Mouse (Mus musculus) heart, embryonic 10.5 days (tissue): ENCODE data around the gene Slc15a1. TPM values are rescaled to one million over a fixed set of nuclear protein-coding genes. Genes with fewer than 3 reads are reported as not detected.

Source experiments
- DNase-seq: peaks from one replicate; pipeline ENCODE4 v3.0.0-alpha.2; 2017; ENCODE audit warnings: low spot score
- H3K27ac ChIP-seq: fragments of 300-500 bp; sonication (generic); 2 replicates; pipeline ENCODE4 v1.5.1; 2016; ENCODE audit warnings: mild to moderate bottlenecking
- H3K27me3 ChIP-seq: fragments of 300-500 bp; sonication (generic); 2 replicates; pipeline ENCODE4 v1.6.1; 2016; ENCODE audit warnings: mild to moderate bottlenecking; ENCODE audit not compliant: poor library complexity, insufficient read depth, severe bottlenecking
- H3K36me3 ChIP-seq: fragments of 300-500 bp; sonication (generic); 2 replicates; pipeline ENCODE4 v1.6.1; 2016; ENCODE audit warnings: mild to moderate bottlenecking, moderate library complexity
- H3K4me1 ChIP-seq: fragments of 300-500 bp; sonication (generic); 2 replicates; pipeline ENCODE4 v1.6.1; 2016; ENCODE audit warnings: mild to moderate bottlenecking
- H3K4me3 ChIP-seq: fragments of 300-500 bp; sonication (generic); 2 replicates; pipeline ENCODE4 v1.5.1; 2016; ENCODE audit warnings: mild to moderate bottlenecking, moderate library complexity
- H3K9me3 ChIP-seq: fragments of 300-500 bp; sonication (generic); 2 replicates; pipeline ENCODE4 v1.6.1; 2016; ENCODE audit warnings: mild to moderate bottlenecking, moderate library complexity
- WGBS: fragments of 180-500 bp; shearing (Covaris S2); methylation state at CpG from one replicate; pipeline ENCODE4 v1.1.7; 2016; 5-methylcytosine and 5-hydroxymethylcytosine counted together
- polyA plus RNA-seq: library from polyadenylated mRNA; unstranded; fragments of >200 nt; fragmentation: Nextera tagmentation; extraction: Ambion mirVana; gene quantifications from 2 replicates; pipeline ENCODE4 v1.2.1, GENCODE M21; 2016

Gene Slc15a1
- polyA plus RNA-seq: 0.04 TPM in 1 of 2 replicates, not detected in the other

DNA sequence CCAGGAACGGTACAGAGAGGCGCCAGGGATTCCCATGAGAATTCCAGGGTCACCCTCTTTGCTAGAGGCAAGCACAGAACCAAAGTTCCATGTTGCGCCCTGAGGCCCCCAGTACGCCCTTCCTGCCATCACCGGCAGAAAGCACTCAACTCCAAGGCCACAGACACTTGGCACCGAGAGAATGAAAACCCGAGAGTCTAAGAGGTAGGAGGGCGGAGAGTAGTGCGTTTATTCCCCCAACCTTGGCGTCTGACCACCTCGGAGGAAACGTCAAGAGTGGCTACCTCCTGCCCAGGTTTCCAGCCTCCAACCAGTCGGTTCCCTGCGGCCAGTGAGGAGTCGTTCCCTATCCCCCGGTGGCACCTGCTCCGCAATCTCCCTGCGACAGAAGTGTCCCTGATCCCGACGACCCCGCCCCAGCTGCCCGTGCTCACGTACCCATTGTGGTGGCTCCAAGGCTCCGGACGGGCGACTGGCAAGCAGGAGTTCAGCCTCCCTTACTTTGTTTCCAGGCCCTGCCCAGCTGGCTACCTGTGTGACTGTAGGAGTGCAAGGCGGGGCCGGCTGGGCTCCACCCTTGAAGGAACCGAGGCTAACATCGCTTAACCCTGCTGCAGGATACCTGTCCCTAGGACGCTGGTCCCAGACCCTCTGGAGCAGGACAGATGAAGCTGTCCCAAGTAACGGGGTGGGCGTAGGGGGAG lies at the start of gene Slc15a1:
Gene Slc15a1, minus strand, starts transcription at position 472 of the 704 bp plus-strand sequence.
- H3K4me1 ChIP-seq: peaks cover 23% of the 10 kb centered on the region
- H3K4me3 ChIP-seq: peak within 1 kb of the TSS; percentile 46
- no peak for DNase-seq
- no peaks in the 10 kb centered on the region for H3K9me3 ChIP-seq
- no peak within 1 kb of the TSS for H3K27ac ChIP-seq
- WGBS: 7% methylated on average over 33 of the region's 33 CpGs
- peaks cover 49% of the 10 kb centered on the region for H3K27me3 ChIP-seq
- no peaks in the 10 kb centered on the region for H3K36me3 ChIP-seq

DNA sequence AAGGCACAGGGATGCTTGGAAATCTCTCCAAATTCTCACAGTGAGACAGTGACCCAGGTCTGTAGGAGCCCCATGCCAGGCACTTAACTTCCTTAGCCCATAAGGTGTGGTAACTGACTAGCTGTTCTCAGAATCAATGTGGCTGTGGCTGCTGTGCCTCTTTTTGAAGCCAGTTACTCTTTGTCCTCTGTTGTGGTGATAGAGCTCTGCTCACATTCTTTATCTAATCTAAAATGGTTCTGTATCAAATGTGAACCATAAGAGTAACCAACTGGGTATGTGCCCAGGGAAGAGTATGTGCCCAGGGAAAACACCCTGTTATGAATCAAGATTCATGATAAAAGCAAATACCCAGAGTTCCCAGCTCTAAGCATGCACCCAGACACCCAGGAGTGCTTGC lies 48.7 kb upstream of the Slc15a1 start:
- H3K27me3 ChIP-seq: no peaks in the 10 kb centered on the region
- peaks cover 10% of the 10 kb centered on the region for H3K4me1 ChIP-seq
- H3K9me3 ChIP-seq: no peaks in the 10 kb centered on the region
- DNase-seq: no peak
- no peak overlapping the region for H3K27ac ChIP-seq
- H3K4me3 ChIP-seq: no peak overlapping the region
- peaks cover 19% of the 10 kb centered on the region for H3K36me3 ChIP-seq

DNA sequence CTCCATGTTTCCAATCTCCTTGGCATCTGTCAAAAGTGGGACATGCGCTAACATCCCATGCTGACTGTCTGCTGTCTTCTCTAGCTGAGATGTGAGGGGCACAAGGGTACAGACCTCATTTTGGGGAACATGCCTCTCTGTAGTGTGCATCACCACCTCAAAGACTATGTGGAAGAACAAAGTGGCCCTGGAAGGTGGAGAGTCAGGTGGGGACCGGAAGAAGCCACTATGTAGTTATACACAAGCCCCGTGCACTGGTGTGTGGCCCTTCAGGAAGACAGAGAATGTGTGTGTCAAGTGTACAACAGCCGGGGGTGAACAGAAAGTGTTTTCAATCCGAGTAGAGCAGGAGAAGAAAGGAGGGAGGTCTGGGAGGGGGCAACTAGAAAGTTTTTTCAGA lies 47.5 kb upstream of the Slc15a1 start:
- Histone ChIP-seq H3K27ac (no peak overlapping the region), H3K36me3 (peaks cover 11% of the 10 kb centered on the region), H3K4me1 (peaks cover 13% of the 10 kb centered on the region), H3K4me3 (no peak overlapping the region), H3K27me3 (no peaks in the 10 kb centered on the region), H3K9me3 (no peaks in the 10 kb centered on the region)
- 81% methylated on average over 5 of the region's 5 CpGs for WGBS
- no peak for DNase-seq

DNA sequence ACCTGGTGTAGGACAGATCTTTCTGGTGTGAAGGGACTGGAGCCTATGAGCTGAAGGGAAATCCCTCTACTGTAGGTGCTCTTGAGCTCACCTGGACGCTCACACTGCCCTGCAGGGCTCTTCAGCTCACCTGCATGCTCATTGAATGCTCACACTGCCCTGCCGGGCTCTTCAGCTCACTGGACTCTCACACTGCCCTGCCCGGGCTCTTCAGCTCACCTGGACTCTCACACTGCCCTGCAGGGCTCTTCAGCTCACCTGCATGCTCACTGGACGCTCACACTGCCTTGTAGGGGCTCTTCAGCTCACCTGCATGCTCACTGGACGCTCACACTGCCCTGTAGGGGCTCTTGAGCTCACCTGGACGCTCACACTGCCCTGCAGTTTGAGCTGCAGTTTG lies 44.8 kb upstream of the Slc15a1 start:
- 75% methylated on average over 6 of the region's 6 CpGs for WGBS
- peaks cover 36% of the 10 kb centered on the region for H3K36me3 ChIP-seq
- DNase-seq: no peak

DNA sequence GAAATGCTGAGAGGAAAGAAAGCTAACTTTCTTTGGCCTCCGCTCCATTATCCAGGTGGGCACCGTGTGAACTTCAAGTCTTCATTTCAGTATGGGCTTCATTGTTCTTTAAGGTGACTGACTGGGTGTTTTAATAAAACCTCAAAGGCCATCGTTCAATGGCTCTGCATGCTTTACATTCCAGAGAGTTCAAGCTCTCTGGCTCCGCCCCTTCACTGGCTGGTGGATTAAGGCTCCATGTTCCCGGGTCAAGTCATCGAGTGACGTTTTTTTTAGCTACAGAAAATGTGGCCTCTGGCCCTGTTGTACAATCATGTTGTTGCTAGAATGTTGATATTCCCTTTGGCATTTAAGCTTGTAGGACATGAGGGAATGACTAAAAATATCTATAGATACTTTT lies 42.7 kb upstream of the Slc15a1 start:
- Histone ChIP-seq H3K4me1 (peaks cover 12% of the 10 kb centered on the region; the same call in 1 of the 2 replicates), H3K27ac (peak overlapping the region; percentile 37), H3K27me3 (no peaks in the 10 kb centered on the region), H3K9me3 (no peaks in the 10 kb centered on the region), H3K36me3 (peaks cover 31% of the 10 kb centered on the region), H3K4me3 (no peak overlapping the region)
- WGBS: 55% methylated on average over 7 of the region's 7 CpGs
- DNase-seq: no peak

More for the DNA sequence above, 44.8 kb upstream of the Slc15a1 start:
- Histone ChIP-seq H3K27me3 (no peaks in the 10 kb centered on the region), H3K9me3 (no peaks in the 10 kb centered on the region), H3K4me3 (no peak overlapping the region), H3K4me1 (peaks cover 18% of the 10 kb centered on the region), H3K27ac (no peak overlapping the region)

DNA sequence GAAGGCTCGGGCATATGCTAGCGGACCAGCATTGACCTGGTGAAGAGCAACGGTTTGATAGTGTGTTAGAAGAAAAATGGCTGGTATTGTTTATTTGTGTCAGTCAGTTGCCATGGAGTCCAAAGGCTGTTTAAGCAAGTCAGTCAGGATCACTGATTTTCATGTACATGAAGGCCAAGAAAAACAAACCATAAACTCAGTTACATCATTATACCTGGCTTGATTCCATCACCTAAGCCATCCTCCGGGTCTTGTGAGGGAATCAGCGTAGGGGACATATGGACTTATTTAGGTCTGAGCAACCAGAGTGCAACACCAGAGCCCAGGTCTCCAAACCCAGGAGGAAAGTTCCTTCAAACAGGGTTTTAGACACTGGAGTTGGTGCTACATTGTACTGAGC lies 41.6 kb upstream of the Slc15a1 start:
- no peak overlapping the region for H3K27ac ChIP-seq
- no peak overlapping the region for H3K4me3 ChIP-seq
- DNase-seq: no peak
- WGBS: 91% methylated on average over 5 of the region's 5 CpGs
- H3K4me1 ChIP-seq: peaks cover 12% of the 10 kb centered on the region; the same call in 1 of the 2 replicates
- H3K27me3 ChIP-seq: no peaks in the 10 kb centered on the region
- no peaks in the 10 kb centered on the region for H3K9me3 ChIP-seq
- H3K36me3 ChIP-seq: peaks cover 31% of the 10 kb centered on the region

DNA sequence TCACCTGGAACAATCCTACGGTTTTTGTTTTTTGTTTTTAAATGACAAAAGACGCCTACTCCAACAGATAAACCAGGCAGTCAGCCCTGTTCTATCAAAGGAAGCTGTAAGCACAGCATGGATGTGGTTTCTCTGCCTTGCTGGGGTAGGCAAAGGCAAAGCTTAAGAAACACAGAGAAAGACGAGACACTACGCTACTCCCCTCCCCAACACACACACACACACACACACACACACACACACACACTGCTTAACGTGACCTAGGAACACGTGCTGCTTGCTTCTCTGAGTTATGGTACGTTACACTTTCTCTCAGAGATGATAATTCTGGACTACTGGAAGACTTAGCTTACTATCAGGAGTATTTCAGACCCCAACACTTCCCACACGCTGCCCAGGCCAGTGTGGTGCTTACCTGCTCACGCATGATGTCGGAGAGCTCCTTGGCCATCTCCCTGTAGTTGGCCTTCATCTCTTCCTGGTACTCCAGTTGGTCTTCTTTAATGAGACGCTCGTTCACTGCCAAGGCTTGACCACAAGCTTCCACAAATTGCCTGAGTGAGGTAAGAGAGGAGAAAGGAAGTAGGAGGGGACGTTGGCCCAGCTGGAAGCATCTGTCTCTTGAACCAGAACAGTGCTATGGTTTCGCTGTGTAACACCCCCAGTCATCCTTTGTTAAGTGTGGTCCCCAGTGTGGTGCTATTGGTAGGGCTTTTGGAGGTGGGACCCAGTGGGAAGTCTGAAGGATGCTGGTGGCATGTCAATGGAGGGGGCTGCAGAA lies 40.7 kb upstream of the Slc15a1 start:
- Histone ChIP-seq H3K27ac (no peak overlapping the region), H3K4me3 (no peak overlapping the region), H3K4me1 (peaks cover 12% of the 10 kb centered on the region; the same call in 1 of the 2 replicates), H3K9me3 (no peaks in the 10 kb centered on the region), H3K36me3 (peaks cover 31% of the 10 kb centered on the region), H3K27me3 (no peaks in the 10 kb centered on the region)
- no peak for DNase-seq
- 86% methylated on average over 14 of the region's 14 CpGs for WGBS

DNA sequence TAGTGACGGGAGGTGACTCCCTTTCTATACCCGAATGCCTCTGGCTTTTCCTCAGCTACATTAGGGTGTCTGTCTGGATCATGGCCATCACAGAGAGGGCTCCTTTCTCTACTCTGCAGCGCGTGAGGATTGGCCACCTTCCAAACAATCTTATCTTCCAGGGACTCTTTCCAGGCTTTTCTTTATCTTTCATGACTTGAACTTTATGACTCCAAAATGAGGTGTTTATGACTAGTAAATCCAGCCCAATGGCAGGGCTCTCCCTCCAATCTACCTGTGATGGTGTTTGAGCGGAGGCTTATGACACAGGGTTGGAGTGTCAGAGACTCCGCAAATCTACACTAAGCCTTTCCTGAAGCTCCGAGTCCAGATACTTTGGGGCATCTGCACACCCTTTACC lies 36.2 kb upstream of the Slc15a1 start:
- Histone ChIP-seq H3K9me3 (no peaks in the 10 kb centered on the region), H3K27ac (no peak overlapping the region), H3K36me3 (peaks cover 12% of the 10 kb centered on the region), H3K4me3 (no peak overlapping the region), H3K4me1 (no peaks in the 10 kb centered on the region), H3K27me3 (no peaks in the 10 kb centered on the region)
- WGBS: 74% methylated on average over 7 of the region's 7 CpGs
- no peak for DNase-seq

DNA sequence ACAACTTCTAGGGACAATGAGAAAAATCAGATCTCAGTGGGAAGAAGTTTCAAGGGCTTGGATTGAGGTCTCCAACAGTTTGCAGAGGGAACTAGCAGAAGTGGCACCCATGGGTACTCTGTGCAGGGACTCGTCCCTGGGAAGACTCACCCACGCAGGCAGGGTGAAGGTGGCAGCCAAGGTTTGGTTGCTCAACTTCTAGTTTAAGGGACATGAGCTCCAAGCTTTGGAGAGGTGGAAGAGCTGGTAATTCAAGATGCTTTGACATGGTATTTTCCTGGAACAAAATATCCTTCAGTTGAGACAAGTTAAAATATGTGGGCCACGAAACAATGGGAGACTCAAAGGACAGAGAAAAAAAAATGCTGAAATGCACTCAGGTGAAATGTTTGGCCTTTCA lies 29.4 kb upstream of the Slc15a1 start:
- 73% methylated on average over 3 of the region's 3 CpGs for WGBS
- H3K9me3 ChIP-seq: no peaks in the 10 kb centered on the region
- DNase-seq: no peak
- H3K4me1 ChIP-seq: no peaks in the 10 kb centered on the region
- 0 out of 2 replicates have a peak, but pooled peaks cover 9% of the 10 kb centered on the region for H3K27me3 ChIP-seq
- no peak overlapping the region for H3K4me3 ChIP-seq
- no peaks in the 10 kb centered on the region for H3K36me3 ChIP-seq
- no peak overlapping the region for H3K27ac ChIP-seq

DNA sequence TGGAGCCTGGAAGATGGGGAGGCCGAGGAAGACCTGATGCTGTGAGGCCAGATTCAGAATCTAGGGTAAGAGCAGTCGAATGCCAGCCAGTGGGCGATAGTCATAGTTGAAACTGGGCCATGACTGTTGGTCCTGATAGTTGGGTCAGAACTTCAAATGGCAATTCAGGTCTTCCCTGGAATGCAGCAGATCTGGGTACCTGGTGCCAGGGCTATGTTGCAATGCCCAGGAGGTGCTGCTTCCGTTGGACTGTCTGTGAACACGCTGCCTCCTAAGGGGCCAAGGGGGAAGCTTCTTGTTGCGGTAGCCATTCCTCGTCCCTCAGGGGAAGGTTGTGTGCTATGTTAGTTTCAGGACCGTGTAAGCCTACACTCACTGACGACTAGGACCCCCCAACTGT lies 25.8 kb upstream of the Slc15a1 start:
- no peaks in the 10 kb centered on the region for H3K9me3 ChIP-seq
- H3K4me1 ChIP-seq: no peaks in the 10 kb centered on the region
- no peaks in the 10 kb centered on the region for H3K36me3 ChIP-seq
- H3K27me3 ChIP-seq: 0 out of 2 replicates have a peak, but pooled peaks cover 9% of the 10 kb centered on the region
- WGBS: 82% methylated on average over 9 of the region's 9 CpGs
- no peak overlapping the region for H3K27ac ChIP-seq
- H3K4me3 ChIP-seq: no peak overlapping the region
- no peak for DNase-seq

DNA sequence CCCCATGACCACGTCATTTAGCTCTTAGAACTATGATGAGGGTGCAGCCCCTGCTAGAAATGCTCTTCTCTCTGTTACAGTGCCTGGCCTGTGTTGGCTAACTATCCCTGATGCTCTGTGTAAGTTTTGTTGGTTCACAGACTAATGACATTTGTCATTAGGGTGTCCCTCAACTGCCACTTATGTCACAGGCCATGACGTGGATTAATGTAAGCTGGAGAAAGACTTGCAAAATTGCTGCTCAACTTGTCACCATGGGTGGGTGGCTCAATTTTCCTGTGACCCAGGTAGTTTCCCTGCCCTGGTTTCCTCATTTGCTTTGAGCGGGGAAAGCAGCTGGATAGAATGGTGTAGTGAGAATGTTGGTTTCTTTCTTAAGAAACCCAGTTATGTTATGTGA lies 22.8 kb upstream of the Slc15a1 start:
- Histone ChIP-seq H3K27me3 (0 out of 2 replicates have a peak, but pooled peaks cover 9% of the 10 kb centered on the region), H3K36me3 (no peaks in the 10 kb centered on the region)

DNA sequence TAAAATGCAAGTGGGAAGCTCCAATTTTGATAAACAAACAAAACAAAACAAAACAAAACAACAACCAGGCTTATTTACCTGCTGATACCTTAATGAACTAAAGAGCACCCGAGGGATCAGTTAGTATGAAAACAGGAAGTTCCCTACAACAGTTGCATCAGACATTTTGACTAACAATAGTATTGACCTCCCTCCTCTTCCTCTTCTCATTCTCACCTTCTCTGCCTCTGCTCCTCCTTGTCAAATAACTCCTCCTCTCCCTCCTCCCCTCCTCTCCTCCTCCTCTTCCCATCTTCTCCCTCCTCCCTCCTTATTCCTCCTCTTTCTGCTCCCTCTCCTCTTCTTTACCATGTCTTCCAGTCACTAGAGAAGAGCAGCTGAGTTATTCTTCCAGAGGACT lies 22.1 kb upstream of the Slc15a1 start:
- H3K4me1 ChIP-seq: peaks cover under 1% of the 10 kb centered on the region; the same call in 1 of the 2 replicates
- WGBS: 64% methylated on average over 1 of the region's 1 CpGs
- no peaks in the 10 kb centered on the region for H3K9me3 ChIP-seq
- H3K4me3 ChIP-seq: no peak overlapping the region
- no peaks in the 10 kb centered on the region for H3K36me3 ChIP-seq
- DNase-seq: no peak
- 0 out of 2 replicates have a peak, but pooled peaks cover 9% of the 10 kb centered on the region for H3K27me3 ChIP-seq
- H3K27ac ChIP-seq: no peak overlapping the region

More for the DNA sequence above, 22.8 kb upstream of the Slc15a1 start:
- Histone ChIP-seq H3K4me3 (no peak overlapping the region), H3K4me1 (no peaks in the 10 kb centered on the region), H3K27ac (no peak overlapping the region), H3K9me3 (no peaks in the 10 kb centered on the region)
- no peak for DNase-seq
- WGBS: 78% methylated on average over 3 of the region's 3 CpGs

DNA sequence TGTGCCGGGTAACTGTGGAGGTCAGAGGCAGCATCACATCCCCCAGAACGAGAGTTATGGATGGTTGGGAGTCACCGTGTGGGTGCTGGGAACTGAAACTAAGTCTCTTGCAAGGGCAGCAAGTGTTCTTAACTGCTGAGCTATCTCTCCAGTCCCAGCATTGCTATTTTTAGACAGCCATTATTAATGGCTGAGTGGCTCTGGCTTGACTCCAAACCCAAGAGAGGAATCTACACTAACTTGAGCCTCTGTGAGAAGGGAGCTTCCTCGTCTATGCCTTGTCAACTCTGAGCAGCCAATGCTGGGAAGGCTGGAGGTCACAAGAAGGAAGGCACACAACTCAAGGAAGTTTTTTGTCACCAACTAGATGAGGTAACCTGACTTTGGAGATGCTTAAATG lies 16.7 kb upstream of the Slc15a1 start:
- no peak overlapping the region for H3K4me3 ChIP-seq
- no peaks in the 10 kb centered on the region for H3K9me3 ChIP-seq
- WGBS: 62% methylated on average over 4 of the region's 4 CpGs
- no peak for DNase-seq
- peaks cover 16% of the 10 kb centered on the region for H3K4me1 ChIP-seq
- H3K27ac ChIP-seq: peak overlapping the region; percentile 47; the same call in 1 of the 2 replicates
- no peaks in the 10 kb centered on the region for H3K27me3 ChIP-seq
- H3K36me3 ChIP-seq: no peaks in the 10 kb centered on the region
